Mouse (Mus musculus) megakaryocyte, embryonic 14.5 days (primary cell): ENCODE measurements around the gene Fam178b.

ENCODE experiments used
- FLI1 ChIP-seq: IDR thresholded peaks from 2 replicates; pipeline ENCODE4 v1.6.1; 2012; ENCODE audit warnings: low read length, inconsistent platforms, mixed read lengths
- GATA1 ChIP-seq: IDR thresholded peaks from 3 replicates; pipeline ENCODE4 v1.6.1; 2012; ENCODE audit warnings: mixed read lengths, low read length, inconsistent platforms, borderline replicate concordance

- TF ChIP-seq GATA1 (no peak), FLI1 (no peak)
Measured at GRCm38 (mm10) chr1:36591408-36591807, 91.6 kb downstream of the Fam178b start.
